Mouse (Mus musculus) testis, adult 10 weeks (tissue): ENCODE results near the gene Dock7. TPM values are rescaled to one million over a fixed set of nuclear protein-coding genes. Genes with fewer than 3 reads are reported as not detected.

Source experiments
- polyA plus RNA-seq: library from polyadenylated mRNA; stranded (reverse); fragments of 350-450 nt; fragmentation: Illumina TruSeq; extraction: RNeasy Lipid Tissue Mini Kit (QIAGEN cat#74804); gene quantifications from one replicate; pipeline ENCODE4 v1.2.3, GENCODE M21; 2014; ENCODE audit warnings: low read depth, low replicate concordance

Dock7 gene
- 121 TPM for polyA plus RNA-seq

DNA sequence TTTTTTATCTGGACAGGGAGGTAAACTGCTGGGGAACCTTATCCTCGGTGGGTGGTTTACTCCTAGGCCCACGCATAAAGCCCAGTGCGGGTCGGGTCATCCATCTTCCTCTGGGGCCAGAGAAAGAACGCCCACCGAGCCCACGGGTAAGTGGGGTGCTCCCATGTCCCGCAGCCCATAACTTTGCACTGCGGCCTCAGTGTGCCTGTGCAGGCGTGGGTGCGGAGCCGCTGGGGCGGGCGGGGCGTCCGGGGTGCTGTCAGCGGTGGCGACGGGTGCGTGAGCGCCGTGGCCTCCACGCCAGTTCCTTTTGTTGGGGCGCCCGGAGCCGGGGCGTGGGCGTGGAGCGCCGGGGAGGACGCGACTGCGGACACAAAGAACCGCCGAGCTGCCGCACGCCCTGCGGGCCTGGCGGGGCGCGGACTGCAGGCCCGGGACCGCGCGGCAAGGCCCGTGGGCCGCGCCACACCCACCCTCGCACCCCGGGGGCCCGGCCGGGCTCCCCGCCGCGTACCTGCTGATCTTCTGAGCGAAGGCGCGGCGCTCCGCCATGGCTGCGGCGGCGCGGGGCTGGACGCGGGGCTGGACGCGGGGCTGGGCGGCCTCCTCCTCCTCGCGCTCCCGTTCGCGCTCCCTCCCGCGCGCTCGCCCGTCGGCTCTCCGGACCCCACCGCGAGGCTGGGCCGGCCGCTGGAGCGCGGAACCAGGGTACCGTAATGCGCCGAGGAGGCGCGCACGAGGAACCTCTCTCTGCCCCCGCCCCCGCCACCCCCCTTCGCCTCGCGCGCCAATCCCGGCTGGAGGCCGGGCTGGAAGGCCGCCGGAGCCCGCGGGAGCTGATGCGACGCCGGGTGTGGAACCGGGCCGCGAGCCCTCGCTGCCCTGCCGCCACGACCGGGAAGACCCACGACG, at the start of gene Dock7:
Gene Dock7 (minus strand): TSS at position 705 of the 912 bp plus-strand sequence.

DNA sequence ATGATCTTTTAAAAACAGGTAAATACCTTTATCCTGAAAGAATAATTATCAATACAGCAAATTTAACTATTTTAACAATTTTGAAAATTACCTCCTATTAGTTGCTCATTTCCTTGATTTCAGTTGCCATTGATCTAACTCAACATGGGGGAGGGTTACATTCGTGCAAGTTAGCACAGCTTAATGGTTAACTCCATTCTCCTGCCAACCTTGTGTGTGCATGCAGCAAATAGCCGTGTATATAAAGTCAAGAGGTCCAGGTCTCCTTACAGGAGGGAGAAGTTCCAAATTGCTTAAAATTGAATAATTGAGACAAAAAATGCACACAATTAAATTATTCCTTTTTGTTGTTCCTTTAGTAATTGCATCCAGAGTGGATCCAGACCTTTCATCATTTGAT, 90.0 kb downstream of the Dock7 start, which contains the start of gene Angptl3:
Gene Angptl3 (plus strand): TSS at position 269 of the 400 bp plus-strand sequence.

DNA sequence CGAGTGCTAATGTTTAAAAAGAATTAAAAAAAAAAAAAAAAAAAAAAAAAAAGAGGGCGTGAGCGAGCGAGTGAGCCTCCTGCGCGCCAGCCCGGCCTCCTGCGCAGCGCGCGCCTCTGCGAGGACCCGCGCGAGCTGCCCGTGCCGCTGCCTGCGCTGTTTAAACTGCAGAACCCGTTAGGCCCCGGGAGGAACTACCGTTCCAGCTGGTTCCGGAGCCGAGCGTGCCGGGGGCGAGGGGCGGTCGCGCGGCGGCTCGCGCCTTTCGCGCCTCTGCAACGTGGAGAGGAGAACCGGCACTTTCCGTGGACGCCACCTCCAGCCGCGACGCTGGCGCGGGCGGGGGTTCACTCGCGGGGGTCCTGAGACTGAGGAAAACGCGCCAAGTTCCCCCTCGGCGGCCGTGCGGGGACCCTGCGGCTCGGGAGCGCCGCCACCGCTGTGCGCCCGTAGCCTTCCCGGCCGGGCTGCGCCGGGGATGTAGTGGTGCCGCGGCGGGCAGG, 197.1 kb downstream of the Dock7 start, which contains the start of gene Usp1:
Gene Usp1 (plus strand): TSS at position 243 of the 503 bp plus-strand sequence.

Other genes with a start within 250 kb of the Dock7 start
- gene Usp1, start 197.1 kb downstream of the Dock7 start, polyA plus RNA-seq, result 900 TPM
- 0.64 TPM for gene Angptl3, start 90.0 kb downstream of the Dock7 start, polyA plus RNA-seq
- gene Atg4c, start 73.0 kb upstream of the Dock7 start, polyA plus RNA-seq, result 37.8 TPM
- 0.41 TPM for gene Gm12689, start 175.0 kb upstream of the Dock7 start, polyA plus RNA-seq